Mouse (Mus musculus): ENCODE data around the gene Ddr1. TPM values are rescaled to one million over a fixed set of nuclear protein-coding genes. Genes with fewer than 3 reads are reported as not detected.
A peak's percentile ranks its signal among the peaks of the same experiment; 100 is the strongest.
"Not testable (repeated sequence)": the region's sequence is repeated elsewhere in the genome, so short reads cannot be mapped to it uniquely, and the experiment has no call there.

Gene Ddr1
- polyA plus RNA-seq, 1 experiment from 2014 or later, result 86.1 TPM

- Histone ChIP-seq H3K9me3 (replicated peaks) (no peaks in the 10 kb centered on the region), H3K36me3 (no peaks in the 10 kb centered on the region), H3K4me1 (peaks cover 18% of the 10 kb centered on the region), H3K4me2 (no peak overlapping the region), H3K9ac (no peak overlapping the region), H3K4me3 (replicated peaks) (no peak overlapping the region), H3K27me3 (peaks cover 3% of the 10 kb centered on the region; the same call in 1 of the 2 replicates), H3K27ac (no peak overlapping the region)
- no peak for ATAC-seq (replicated peaks; ENCODE audit: low FRiP score)
- 79% methylated on average over 2 of the region's 2 CpGs for WGBS
These were observed 30.1 kb upstream of the Ddr1 start for GRCm38 (mm10) chr17:35734478-35734877.

- Histone ChIP-seq H3K4me1 (peaks cover 18% of the 10 kb centered on the region), H3K4me2 (no peak overlapping the region), H3K4me3 (replicated peaks) (no peak overlapping the region), H3K27me3 (no peaks in the 10 kb centered on the region), H3K9ac (no peak overlapping the region), H3K36me3 (no peaks in the 10 kb centered on the region), H3K9me3 (replicated peaks) (no peaks in the 10 kb centered on the region), H3K27ac (no peak overlapping the region)
- 94% methylated on average over 2 of the region's 2 CpGs for WGBS
- ATAC-seq (replicated peaks; ENCODE audit: low FRiP score), result no peak
These were observed 29.0 kb upstream of the Ddr1 start for GRCm38 (mm10) chr17:35733398-35733797.

- WGBS, result 36% methylated on average over 10 of the region's 10 CpGs
- Histone ChIP-seq H3K27me3 (0 out of 2 replicates have a peak, but pooled peaks cover 9% of the 10 kb centered on the region), H3K9ac (no peak overlapping the region), H3K36me3 (no peaks in the 10 kb centered on the region), H3K9me3 (replicated peaks) (no peaks in the 10 kb centered on the region), H3K4me1 (peaks cover 29% of the 10 kb centered on the region), H3K27ac (peak overlapping the region; percentile 34; the same call in 1 of the 2 replicates), H3K4me2 (no peak overlapping the region), H3K4me3 (replicated peaks) (no peak overlapping the region)
- no peak for ATAC-seq (replicated peaks; ENCODE audit: low FRiP score)
These were observed 27.2 kb upstream of the Ddr1 start for GRCm38 (mm10) chr17:35731431-35732145.

- H3K4me2 ChIP-seq; H3K9me3 ChIP-seq (replicated peaks); H3K9ac ChIP-seq; H3K4me3 ChIP-seq (replicated peaks); ATAC-seq (replicated peaks; ENCODE audit: low FRiP score); H3K27ac ChIP-seq; H3K36me3 ChIP-seq: not testable (repeated sequence)
- 74% methylated on average over 3 of the region's 3 CpGs for WGBS
- peaks cover 33% of the 10 kb centered on the region for H3K4me1 ChIP-seq
- H3K27me3 ChIP-seq, result 0 out of 2 replicates have a peak, but pooled peaks cover 13% of the 10 kb centered on the region
These were observed 25.7 kb upstream of the Ddr1 start for GRCm38 (mm10) chr17:35730112-35730511.

GRCm38 (mm10) chr17:35728821-35729220, 24.4 kb upstream of the Ddr1 start:
- Histone ChIP-seq H3K4me3 (replicated peaks) (no peak overlapping the region), H3K27me3 (0 out of 2 replicates have a peak, but pooled peaks cover 14% of the 10 kb centered on the region), H3K9ac (no peak overlapping the region), H3K36me3 (no peaks in the 10 kb centered on the region), H3K4me2 (no peak overlapping the region), H3K4me1 (peaks cover 33% of the 10 kb centered on the region), H3K9me3 (replicated peaks) (no peaks in the 10 kb centered on the region), H3K27ac (no peak overlapping the region)
- WGBS, result 70% methylated on average over 4 of the region's 4 CpGs
- ATAC-seq (replicated peaks; ENCODE audit: low FRiP score), result no peak

GRCm38 (mm10) chr17:35727471-35728205, 23.2 kb upstream of the Ddr1 start:
- WGBS, result 33% methylated on average over 10 of the region's 10 CpGs
- Histone ChIP-seq H3K27me3 (0 out of 2 replicates have a peak, but pooled peaks cover 14% of the 10 kb centered on the region), H3K4me3 (replicated peaks) (no peak overlapping the region), H3K27ac (no peak overlapping the region), H3K9me3 (replicated peaks) (no peaks in the 10 kb centered on the region), H3K4me2 (no peak overlapping the region), H3K4me1 (peaks cover 37% of the 10 kb centered on the region), H3K9ac (no peak overlapping the region), H3K36me3 (no peaks in the 10 kb centered on the region)
- no peak for ATAC-seq (replicated peaks; ENCODE audit: low FRiP score)

GRCm38 (mm10) chr17:35727028-35727427, 22.6 kb upstream of the Ddr1 start:
- H3K4me2 ChIP-seq, result no peak overlapping the region
- H3K4me1 ChIP-seq, result peaks cover 38% of the 10 kb centered on the region
- 0 out of 2 replicates have a peak, but pooled peaks cover 14% of the 10 kb centered on the region for H3K27me3 ChIP-seq
- no peaks in the 10 kb centered on the region for H3K9me3 ChIP-seq (replicated peaks)
- no peak overlapping the region for H3K9ac ChIP-seq
- H3K4me3 ChIP-seq (replicated peaks), result no peak overlapping the region
- 27% methylated on average over 7 of the region's 7 CpGs for WGBS
- H3K36me3 ChIP-seq, result no peaks in the 10 kb centered on the region
- no peak overlapping the region for H3K27ac ChIP-seq
- ATAC-seq (replicated peaks; ENCODE audit: low FRiP score), result no peak

GRCm38 (mm10) chr17:35725286-35726232, 21.1 kb upstream of the Ddr1 start:
- Histone ChIP-seq H3K4me2 (peak overlapping the region; percentile 42), H3K27me3 (0 out of 2 replicates have a peak, but pooled peaks cover 14% of the 10 kb centered on the region), H3K9ac (no peak overlapping the region), H3K9me3 (replicated peaks) (no peaks in the 10 kb centered on the region), H3K4me3 (replicated peaks) (no peak overlapping the region), H3K4me1 (peaks cover 40% of the 10 kb centered on the region), H3K36me3 (no peaks in the 10 kb centered on the region), H3K27ac (no peak overlapping the region)
- peak; percentile 63 for ATAC-seq (replicated peaks; ENCODE audit: low FRiP score)
- 29% methylated on average over 21 of the region's 21 CpGs for WGBS

- Histone ChIP-seq H3K9ac (no peak overlapping the region), H3K4me1 (peaks cover 40% of the 10 kb centered on the region), H3K4me2 (no peak overlapping the region), H3K9me3 (replicated peaks) (no peaks in the 10 kb centered on the region), H3K4me3 (replicated peaks) (no peak overlapping the region), H3K27ac (peak overlapping the region; percentile 69), H3K27me3 (0 out of 2 replicates have a peak, but pooled peaks cover 6% of the 10 kb centered on the region), H3K36me3 (no peaks in the 10 kb centered on the region)
- WGBS, result 31% methylated on average over 8 of the region's 8 CpGs
- peak; percentile 17; the same call in 1 of the 2 replicates for ATAC-seq (replicated peaks; ENCODE audit: low FRiP score)
These were observed 17.3 kb upstream of the Ddr1 start for GRCm38 (mm10) chr17:35721676-35722075.

GRCm38 (mm10) chr17:35720340-35720727, 15.9 kb upstream of the Ddr1 start:
- Histone ChIP-seq H3K9ac (no peak overlapping the region), H3K36me3 (no peaks in the 10 kb centered on the region), H3K9me3 (replicated peaks) (no peaks in the 10 kb centered on the region), H3K4me1 (peaks cover 31% of the 10 kb centered on the region), H3K27me3 (0 out of 2 replicates have a peak, but pooled peaks cover 3% of the 10 kb centered on the region), H3K4me3 (replicated peaks) (no peak overlapping the region), H3K27ac (peak overlapping the region; percentile 75), H3K4me2 (peak overlapping the region; percentile 31)
- ATAC-seq (replicated peaks; ENCODE audit: low FRiP score), result peak; percentile 49; the same call in 1 of the 2 replicates
- WGBS, result 16% methylated on average over 11 of the region's 11 CpGs

- no peak overlapping the region for H3K4me2 ChIP-seq
- no peak for ATAC-seq (replicated peaks; ENCODE audit: low FRiP score)
- H3K36me3 ChIP-seq, result no peaks in the 10 kb centered on the region
- WGBS, result 46% methylated on average over 9 of the region's 9 CpGs
- peaks cover 29% of the 10 kb centered on the region for H3K4me1 ChIP-seq
- no peaks in the 10 kb centered on the region for H3K9me3 ChIP-seq (replicated peaks)
- H3K4me3 ChIP-seq (replicated peaks), result no peak overlapping the region
- no peak overlapping the region for H3K9ac ChIP-seq
- no peaks in the 10 kb centered on the region for H3K27me3 ChIP-seq
- H3K27ac ChIP-seq, result peak overlapping the region; percentile 75
These were observed 15.4 kb upstream of the Ddr1 start for GRCm38 (mm10) chr17:35719616-35720339.

All from kidney, embryonic 15.5 days (tissue).